Mouse (Mus musculus): ENCODE data around the gene Tnc. TPM values are rescaled to one million over a fixed set of nuclear protein-coding genes. Genes with fewer than 3 reads are reported as not detected.

Gene Tnc
- polyA plus RNA-seq, 1 experiment from 2014 or later: 17.2 TPM

- DNase-seq (ENCODE audit: low spot score) (peak; percentile 44), ATAC-seq (replicated peaks; ENCODE audit: low FRiP score, low read depth) (no peak)
- WGBS: 80% methylated on average over 10 of the region's 10 CpGs
- H3K4me3 ChIP-seq (replicated peaks; ENCODE audit: low read depth, low read length): no peak overlapping the region
- no peaks in the 10 kb centered on the region for H3K27me3 ChIP-seq (ENCODE audit: insufficient read depth, low read length)
- H3K4me2 ChIP-seq (ENCODE audit: low read length): no peak overlapping the region
- no peaks in the 10 kb centered on the region for H3K9me3 ChIP-seq (replicated peaks; ENCODE audit: low read length)
- no peak overlapping the region for H3K9ac ChIP-seq (ENCODE audit: low read depth, low read length)
- H3K36me3 ChIP-seq (ENCODE audit: insufficient read depth, low read length): no peaks in the 10 kb centered on the region
- 0 out of 2 replicates have a peak, but pooled peaks cover 4% of the 10 kb centered on the region for H3K4me1 ChIP-seq (replicated peaks; ENCODE audit: insufficient read depth, low read length)
- TF ChIP-seq CTCF (IDR thresholded peaks at IDR 0.05; ENCODE audit: low read depth): no peak
- H3K27ac ChIP-seq: no peak overlapping the region
Observed at GRCm38 (mm10) chr4:64020930-64021589, 25.8 kb downstream of the Tnc start.

- DNase-seq (ENCODE audit: low spot score): no peak
- 92% methylated on average over 8 of the region's 8 CpGs for WGBS
- Histone ChIP-seq H3K4me2 (ENCODE audit: low read length) (no peak overlapping the region), H3K4me1 (replicated peaks; ENCODE audit: insufficient read depth, low read length) (0 out of 2 replicates have a peak, but pooled peaks cover 4% of the 10 kb centered on the region), H3K4me3 (replicated peaks; ENCODE audit: low read depth, low read length) (no peak overlapping the region), H3K27me3 (ENCODE audit: insufficient read depth, low read length) (no peaks in the 10 kb centered on the region), H3K27ac (no peak overlapping the region), H3K9ac (ENCODE audit: low read depth, low read length) (no peak overlapping the region), H3K9me3 (replicated peaks; ENCODE audit: low read length) (no peaks in the 10 kb centered on the region), H3K36me3 (ENCODE audit: insufficient read depth, low read length) (no peaks in the 10 kb centered on the region)
- no peak for ATAC-seq (replicated peaks; ENCODE audit: low FRiP score, low read depth)
- TF ChIP-seq CTCF (IDR thresholded peaks at IDR 0.05; ENCODE audit: low read depth): no peak
Observed at GRCm38 (mm10) chr4:64020151-64020550, 26.7 kb downstream of the Tnc start.

GRCm38 (mm10) chr4:64011308-64011707, 35.5 kb downstream of the Tnc start:
- 31% methylated on average over 2 of the region's 2 CpGs for WGBS
- no peaks in the 10 kb centered on the region for H3K27me3 ChIP-seq (ENCODE audit: insufficient read depth, low read length)
- DNase-seq (ENCODE audit: low spot score): no peak
- H3K4me2 ChIP-seq (ENCODE audit: low read length): no peak overlapping the region
- H3K4me1 ChIP-seq (replicated peaks; ENCODE audit: insufficient read depth, low read length): no peaks in the 10 kb centered on the region
- no peak for ATAC-seq (replicated peaks; ENCODE audit: low FRiP score, low read depth)
- H3K9me3 ChIP-seq (replicated peaks; ENCODE audit: low read length): no peaks in the 10 kb centered on the region
- no peak overlapping the region for H3K27ac ChIP-seq
- TF ChIP-seq CTCF (IDR thresholded peaks at IDR 0.05; ENCODE audit: low read depth): no peak
- H3K36me3 ChIP-seq (ENCODE audit: insufficient read depth, low read length): no peaks in the 10 kb centered on the region
- H3K4me3 ChIP-seq (replicated peaks; ENCODE audit: low read depth, low read length): no peak overlapping the region
- H3K9ac ChIP-seq (ENCODE audit: low read depth, low read length): no peak overlapping the region

- TF ChIP-seq CTCF (IDR thresholded peaks at IDR 0.05; ENCODE audit: low read depth): no peak
- DNase-seq (ENCODE audit: low spot score) (no peak), ATAC-seq (replicated peaks; ENCODE audit: low FRiP score, low read depth) (no peak)
- no peaks in the 10 kb centered on the region for H3K36me3 ChIP-seq (ENCODE audit: insufficient read depth, low read length)
- no peaks in the 10 kb centered on the region for H3K27me3 ChIP-seq (ENCODE audit: insufficient read depth, low read length)
- H3K4me1 ChIP-seq (replicated peaks; ENCODE audit: insufficient read depth, low read length): no peaks in the 10 kb centered on the region
- 93% methylated on average over 1 of the region's 1 CpGs for WGBS
- H3K9me3 ChIP-seq (replicated peaks; ENCODE audit: low read length): no peaks in the 10 kb centered on the region
- H3K4me3 ChIP-seq (replicated peaks; ENCODE audit: low read depth, low read length): no peak overlapping the region
- H3K4me2 ChIP-seq (ENCODE audit: low read length): no peak overlapping the region
- H3K9ac ChIP-seq (ENCODE audit: low read depth, low read length): no peak overlapping the region
- H3K27ac ChIP-seq: no peak overlapping the region
Observed at GRCm38 (mm10) chr4:64009936-64010335, 36.9 kb downstream of the Tnc start.

- no peaks in the 10 kb centered on the region for H3K4me1 ChIP-seq (replicated peaks; ENCODE audit: insufficient read depth, low read length)
- no peaks in the 10 kb centered on the region for H3K27me3 ChIP-seq (ENCODE audit: insufficient read depth, low read length)
- DNase-seq (ENCODE audit: low spot score) (no peak), ATAC-seq (replicated peaks; ENCODE audit: low FRiP score, low read depth) (no peak)
- 0 out of 2 replicates have a peak, but pooled peaks cover 2% of the 10 kb centered on the region for H3K36me3 ChIP-seq (ENCODE audit: insufficient read depth, low read length)
- no peaks in the 10 kb centered on the region for H3K9me3 ChIP-seq (replicated peaks; ENCODE audit: low read length)
- WGBS: 82% methylated on average over 4 of the region's 4 CpGs
- no peak overlapping the region for H3K4me2 ChIP-seq (ENCODE audit: low read length)
- no peak overlapping the region for H3K27ac ChIP-seq
- no peak for TF ChIP-seq CTCF (IDR thresholded peaks at IDR 0.05; ENCODE audit: low read depth)
- no peak overlapping the region for H3K9ac ChIP-seq (ENCODE audit: low read depth, low read length)
- H3K4me3 ChIP-seq (replicated peaks; ENCODE audit: low read depth, low read length): no peak overlapping the region
Observed at GRCm38 (mm10) chr4:64005198-64005597, 41.6 kb downstream of the Tnc start.

GRCm38 (mm10) chr4:64003677-64004076, 43.1 kb downstream of the Tnc start:
- DNase-seq (ENCODE audit: low spot score): no peak

More at GRCm38 (mm10) chr4:64003677-64004076, 43.1 kb downstream of the Tnc start:
- H3K4me2 ChIP-seq (ENCODE audit: low read length): no peak overlapping the region
- H3K4me1 ChIP-seq (replicated peaks; ENCODE audit: insufficient read depth, low read length): no peaks in the 10 kb centered on the region
- H3K27ac ChIP-seq: no peak overlapping the region
- no peak overlapping the region for H3K9ac ChIP-seq (ENCODE audit: low read depth, low read length)
- 0 out of 2 replicates have a peak, but pooled peaks cover 2% of the 10 kb centered on the region for H3K36me3 ChIP-seq (ENCODE audit: insufficient read depth, low read length)
- no peak for TF ChIP-seq CTCF (IDR thresholded peaks at IDR 0.05; ENCODE audit: low read depth)
- WGBS: 56% methylated on average over 3 of the region's 3 CpGs
- ATAC-seq (replicated peaks; ENCODE audit: low FRiP score, low read depth): no peak
- H3K27me3 ChIP-seq (ENCODE audit: insufficient read depth, low read length): no peaks in the 10 kb centered on the region
- H3K4me3 ChIP-seq (replicated peaks; ENCODE audit: low read depth, low read length): no peak overlapping the region
- no peaks in the 10 kb centered on the region for H3K9me3 ChIP-seq (replicated peaks; ENCODE audit: low read length)

All from kidney, postnatal 0 days (tissue).